Mouse (Mus musculus) G1E (cell line): ENCODE measurements at regions not wholly inside any gene's neighbourhood (a gene's known extent, or its start where the extent isn't known, plus 50 kb on each side); places are given as distances from the start of the nearest gene placed in this dataset.

Source experiments
- ATAC-seq: 2 replicates; pipeline ENCODE4 v1.8.0; 2016; ENCODE audit warnings: mild to moderate bottlenecking; ENCODE audit not compliant: insufficient number of reproducible peaks, poor library complexity, low FRiP score, severe bottlenecking; ENCODE audit errors: extremely low read depth
- DNase-seq: peaks from one replicate; pipeline ENCODE4 v3.0.0; 2012; ENCODE audit warnings: low spot score
- H3K27me3 ChIP-seq: 2 replicates; pipeline ENCODE4 v1.6.1; 2012; ENCODE audit warnings: mild to moderate bottlenecking, low read length, inconsistent platforms; ENCODE audit not compliant: insufficient read depth
- H3K36me3 ChIP-seq: replicated peaks from 2 replicates; pipeline ENCODE3; 2012; ENCODE audit warnings: mild to moderate bottlenecking, inconsistent platforms
- H3K4me1 ChIP-seq: 2 replicates; pipeline ENCODE4 v1.6.1; 2012; ENCODE audit warnings: low read depth, low read length, inconsistent platforms, mixed read lengths; ENCODE audit not compliant: insufficient read depth
- H3K4me3 ChIP-seq: 2 replicates; pipeline ENCODE4 v1.5.1; 2012; ENCODE audit warnings: low read depth, mild to moderate bottlenecking, inconsistent platforms, low read length, moderate library complexity, mixed read lengths
- H3K9me3 ChIP-seq: replicated peaks from 2 replicates; pipeline ENCODE4 v1.6.1; 2012; ENCODE audit warnings: inconsistent platforms
- CTCF ChIP-seq: IDR thresholded peaks from 2 replicates; pipeline ENCODE4 v1.5.1; 2012; ENCODE audit warnings: low read depth, low read length, inconsistent platforms, mixed read lengths
- GATA1 ChIP-seq: IDR thresholded peaks from 2 replicates; pipeline ENCODE4 v1.6.1; 2012; ENCODE audit warnings: borderline replicate concordance, low read length, inconsistent platforms, mixed read lengths
- GATA2 ChIP-seq: IDR thresholded peaks from 2 replicates; pipeline ENCODE4 v1.6.1; 2012; ENCODE audit warnings: low read depth, low read length, inconsistent platforms, borderline replicate concordance
- POLR2AphosphoS5 ChIP-seq: IDR thresholded peaks from 2 replicates; pipeline ENCODE4 v1.6.1; 2012; ENCODE audit warnings: low read depth, low read length, inconsistent platforms; ENCODE audit not compliant: insufficient replicate concordance
- TAL1 ChIP-seq: conservative IDR thresholded peaks from 2 replicates; pipeline ENCODE4 v1.6.1; 2012; ENCODE audit warnings: low read depth, low read length, inconsistent platforms, mixed read lengths

- Histone ChIP-seq H3K4me1 (no peaks in the 10 kb centered on the region), H3K27me3 (no peaks in the 10 kb centered on the region), H3K9me3 (no peaks in the 10 kb centered on the region), H3K4me3 (no peak overlapping the region), H3K36me3 (no peaks in the 10 kb centered on the region)
- no peak for ATAC-seq
- no peak for DNase-seq
- TF ChIP-seq GATA2 (no peak), TAL1 (no peak), CTCF (no peak), GATA1 (no peak), POLR2AphosphoS5 (no peak)
Observed at GRCm38 (mm10) chr12:58901931-58902330, 109.9 kb downstream of the Sec23a start.

DNA sequence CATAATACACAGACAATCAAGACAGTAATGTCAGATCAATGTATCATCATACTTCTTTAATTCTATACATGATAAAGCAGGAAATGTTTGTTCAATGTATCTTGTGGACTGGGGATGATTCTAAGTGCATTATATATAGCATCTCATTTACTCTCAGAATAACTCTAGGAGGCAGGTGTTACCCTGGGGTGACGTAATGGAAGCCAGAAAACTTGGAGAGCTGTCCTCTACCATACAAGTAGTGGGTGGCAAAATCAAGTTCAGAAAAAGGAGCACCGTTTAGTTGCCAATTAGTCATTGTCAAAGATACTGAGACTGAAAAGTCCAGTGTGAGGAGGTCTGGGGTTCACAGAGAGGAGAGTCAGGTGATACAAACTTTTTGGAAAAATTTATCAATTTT, 136.0 kb downstream of the Sec23a start:
- H3K4me3 ChIP-seq: no peak overlapping the region
- no peaks in the 10 kb centered on the region for H3K36me3 ChIP-seq
- no peaks in the 10 kb centered on the region for H3K9me3 ChIP-seq
- H3K4me1 ChIP-seq: no peaks in the 10 kb centered on the region
- no peak for DNase-seq
- TF ChIP-seq GATA1 (no peak), GATA2 (no peak), TAL1 (no peak), POLR2AphosphoS5 (no peak), CTCF (no peak)
- 0 out of 2 replicates have a peak, but pooled peaks cover 2% of the 10 kb centered on the region for H3K27me3 ChIP-seq
- no peak for ATAC-seq

- H3K27me3 ChIP-seq: 0 out of 2 replicates have a peak, but pooled peaks cover 2% of the 10 kb centered on the region
- no peaks in the 10 kb centered on the region for H3K36me3 ChIP-seq
- no peak overlapping the region for H3K4me3 ChIP-seq
- H3K9me3 ChIP-seq: no peaks in the 10 kb centered on the region
- ATAC-seq (no peak), DNase-seq (no peak)
- no peak for TF ChIP-seq POLR2AphosphoS5
- no peak for TF ChIP-seq GATA2
- TF ChIP-seq TAL1: no peak
- TF ChIP-seq GATA1: no peak
- no peak for TF ChIP-seq CTCF
- no peaks in the 10 kb centered on the region for H3K4me1 ChIP-seq
Observed at GRCm38 (mm10) chr12:58872465-58872864, 139.4 kb downstream of the Sec23a start.

DNA sequence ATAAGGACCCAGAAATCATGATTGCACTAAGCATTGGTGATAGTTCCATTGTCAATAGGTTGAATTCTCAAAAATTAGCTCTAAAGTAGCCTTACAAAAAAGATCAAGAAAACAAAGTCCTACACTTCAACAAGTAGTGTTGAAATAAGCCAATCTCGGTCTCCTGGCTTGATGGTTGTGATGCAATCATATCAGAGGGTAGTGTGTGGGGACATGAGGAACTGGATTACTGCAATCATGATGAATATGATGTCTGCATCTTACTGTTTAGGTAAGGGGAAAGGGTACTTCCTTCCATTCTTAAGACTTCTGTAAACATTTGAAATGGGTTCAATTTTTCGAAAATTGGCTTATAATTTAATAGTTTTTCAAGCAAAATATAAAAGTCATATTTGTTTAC, 155.3 kb downstream of the Sec23a start:
- ATAC-seq: no peak
- TF ChIP-seq GATA2 (no peak), GATA1 (no peak), CTCF (no peak), TAL1 (no peak), POLR2AphosphoS5 (no peak)
- no peak overlapping the region for H3K4me3 ChIP-seq
- no peaks in the 10 kb centered on the region for H3K27me3 ChIP-seq
- H3K36me3 ChIP-seq: no peaks in the 10 kb centered on the region
- no peaks in the 10 kb centered on the region for H3K9me3 ChIP-seq
- no peak for DNase-seq
- H3K4me1 ChIP-seq: no peaks in the 10 kb centered on the region

DNA sequence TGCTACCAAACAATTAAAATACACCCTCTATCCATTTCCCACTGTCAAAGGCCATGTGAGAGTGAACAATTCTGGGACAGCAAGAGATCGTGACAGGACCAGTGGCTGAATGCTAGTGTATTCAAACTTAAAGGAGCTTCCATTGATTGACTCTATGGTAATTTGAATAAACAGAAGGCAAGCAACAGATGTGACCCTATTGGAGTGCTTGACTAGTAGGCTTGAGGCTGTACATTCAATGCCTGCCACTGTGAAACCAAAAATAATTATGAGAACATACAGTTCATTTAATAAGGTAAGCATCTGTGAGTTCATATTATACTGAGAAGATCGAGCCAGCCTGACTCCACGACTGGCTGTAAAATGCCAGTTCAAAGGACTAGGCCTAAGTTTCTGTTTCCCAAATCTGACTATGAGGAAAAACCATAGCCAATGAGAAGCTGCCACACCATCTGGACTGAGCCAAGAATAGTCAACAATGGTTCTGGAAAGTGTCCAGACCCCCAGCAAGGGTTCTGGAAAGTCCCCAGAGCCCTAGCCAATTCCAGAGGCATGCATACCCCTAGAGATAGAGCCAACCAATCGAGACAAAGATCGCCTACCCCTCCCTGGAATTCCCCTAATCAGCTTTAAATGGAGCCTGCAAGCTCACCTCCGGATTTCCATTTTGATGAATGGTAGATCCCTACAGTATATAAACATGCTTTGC, 160.0 kb downstream of the Sec23a start:
- Histone ChIP-seq H3K4me3 (no peak overlapping the region), H3K9me3 (no peaks in the 10 kb centered on the region), H3K36me3 (no peaks in the 10 kb centered on the region), H3K4me1 (no peaks in the 10 kb centered on the region), H3K27me3 (no peaks in the 10 kb centered on the region)
- ATAC-seq (no peak), DNase-seq (no peak)
- TF ChIP-seq GATA1: no peak
- TF ChIP-seq CTCF: no peak
- TF ChIP-seq GATA2: no peak
- no peak for TF ChIP-seq TAL1
- no peak for TF ChIP-seq POLR2AphosphoS5

GRCm38 (mm10) chr12:58829656-58830055, 182.2 kb downstream of the Sec23a start:
- Histone ChIP-seq H3K36me3 (no peaks in the 10 kb centered on the region), H3K9me3 (no peaks in the 10 kb centered on the region), H3K4me3 (no peak overlapping the region), H3K4me1 (no peaks in the 10 kb centered on the region), H3K27me3 (no peaks in the 10 kb centered on the region)
- TF ChIP-seq CTCF: no peak
- no peak for TF ChIP-seq GATA2
- no peak for TF ChIP-seq TAL1
- no peak for TF ChIP-seq POLR2AphosphoS5
- no peak for TF ChIP-seq GATA1
- DNase-seq: no peak
- no peak for ATAC-seq
